Mouse (Mus musculus): Measurements from ENCODE around the gene Nt5m.

The Nt5m gene

GRCm38 (mm10) chr11:59839459-59840126 is 346 bp downstream of the Nt5m start, which contains the start of gene Cops3:
TSS of gene Cops3 (minus strand) at chr11:59839838.
- DNase-seq (ENCODE audit: low spot score in 2 of 2) = peak; percentile 83 to 88

GRCm38 (mm10) chr11:59846311-59846710 is 7.1 kb downstream of the Nt5m start:
- no peak for DNase-seq (ENCODE audit: low spot score in 2 of 2)

GRCm38 (mm10) chr11:59847131-59847530 is 7.9 kb downstream of the Nt5m start:
- peak in 1 of 2 experiments; percentile 44 for DNase-seq (ENCODE audit: low spot score in 2 of 2)

GRCm38 (mm10) chr11:59847891-59848884 is 8.9 kb downstream of the Nt5m start:
- DNase-seq (ENCODE audit: low spot score in 2 of 2) = peak; percentile 53 to 64

GRCm38 (mm10) chr11:59852865-59853264 is 13.6 kb downstream of the Nt5m start:
- no peak for DNase-seq (ENCODE audit: low spot score in 2 of 2)

GRCm38 (mm10) chr11:59860467-59860866 is 21.2 kb downstream of the Nt5m start:
- DNase-seq (ENCODE audit: low spot score in 2 of 2) = no peak

- no peak for DNase-seq (ENCODE audit: low spot score in 2 of 2)
Measured at GRCm38 (mm10) chr11:59864316-59864715, 25.1 kb downstream of the Nt5m start.

- no peak for DNase-seq (ENCODE audit: low spot score in 2 of 2)
Measured at GRCm38 (mm10) chr11:59872124-59872523, 32.9 kb downstream of the Nt5m start.

- peak in 1 of 2 experiments; percentile 65 for DNase-seq (ENCODE audit: low spot score in 2 of 2)
Measured at GRCm38 (mm10) chr11:59880031-59880430, 40.8 kb downstream of the Nt5m start.

- DNase-seq (ENCODE audit: low spot score in 2 of 2) = no peak
Measured at GRCm38 (mm10) chr11:59885217-59885986, 46.2 kb downstream of the Nt5m start.

GRCm38 (mm10) chr11:59886952-59887351 is 47.7 kb downstream of the Nt5m start:
- no peak for DNase-seq (ENCODE audit: low spot score in 2 of 2)

GRCm38 (mm10) chr11:59888151-59888550 is 48.9 kb downstream of the Nt5m start:
- DNase-seq (ENCODE audit: low spot score in 2 of 2) = no peak

GRCm38 (mm10) chr11:59891854-59892253 is 52.6 kb downstream of the Nt5m start:
- no peak for DNase-seq (ENCODE audit: low spot score in 2 of 2)

- DNase-seq (ENCODE audit: low spot score in 2 of 2) = peak in 1 of 2 experiments; percentile 36
Measured at GRCm38 (mm10) chr11:59893153-59893788, 54.0 kb downstream of the Nt5m start.

- DNase-seq (ENCODE audit: low spot score in 2 of 2) = no peak
Measured at GRCm38 (mm10) chr11:59894916-59895315, 55.7 kb downstream of the Nt5m start.

GRCm38 (mm10) chr11:59895316-59895715 is 56.1 kb downstream of the Nt5m start:
- no peak for DNase-seq (ENCODE audit: low spot score in 2 of 2)

- DNase-seq (ENCODE audit: low spot score in 2 of 2) = no peak
Measured at GRCm38 (mm10) chr11:59897981-59898599, 58.8 kb downstream of the Nt5m start.

GRCm38 (mm10) chr11:59899711-59900685 is 60.8 kb downstream of the Nt5m start:
- DNase-seq (ENCODE audit: low spot score in 2 of 2) = no peak

- DNase-seq (ENCODE audit: low spot score in 2 of 2) = no peak
Measured at GRCm38 (mm10) chr11:59900995-59901394, 61.7 kb downstream of the Nt5m start.
